Mouse (Mus musculus) R1 (cell line): ENCODE data around the gene Arhgap21.
"Not testable (repeated sequence)": the region's sequence is repeated elsewhere in the genome, so short reads cannot be mapped to it uniquely, and the experiment has no call there.

Experiments
- DNase-seq: peaks from one replicate; pipeline ENCODE4 v3.0.0-alpha.2; 2018; ENCODE audit warnings: low read depth, low spot score

Gene Arhgap21

DNA sequence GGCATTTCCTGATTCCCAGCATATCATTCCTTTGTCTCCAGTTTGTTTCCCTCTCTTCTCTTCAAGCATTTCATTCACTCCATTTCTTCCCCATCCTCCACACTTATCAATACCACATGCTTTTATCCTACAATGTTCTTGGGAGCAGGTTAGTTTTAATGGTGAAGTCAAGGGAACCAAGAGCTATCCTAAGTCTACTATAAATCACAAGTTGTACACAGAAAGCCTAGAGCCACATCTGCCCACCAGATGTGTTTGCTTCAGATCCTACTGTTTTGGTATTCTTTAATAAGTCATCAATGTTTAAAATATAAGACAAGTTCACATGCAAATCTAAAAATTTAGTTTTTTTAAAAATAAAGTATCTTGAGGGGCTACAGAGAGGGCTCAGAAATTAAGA is 27.6 kb downstream of the Arhgap21 start:
- DNase-seq: no peak

DNA sequence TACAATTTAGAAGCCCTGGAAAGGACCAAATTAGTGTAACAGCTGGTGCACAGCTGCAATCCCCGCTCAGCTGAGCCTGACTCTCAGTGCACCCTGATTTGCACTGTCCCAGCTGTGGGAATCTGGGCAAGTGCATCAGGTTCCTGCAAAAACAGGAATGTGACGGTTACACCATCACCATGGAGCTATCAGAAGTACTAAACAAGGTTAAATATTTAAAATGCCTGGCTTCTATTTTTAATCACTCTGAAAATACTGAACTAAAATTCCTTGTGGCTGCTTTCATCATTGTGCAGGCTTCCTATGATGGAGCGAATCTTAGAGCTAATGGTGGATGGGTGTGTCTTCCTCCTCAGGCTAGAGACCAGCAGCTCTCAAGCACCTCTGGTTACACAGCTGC is 29.3 kb downstream of the Arhgap21 start:
- DNase-seq: no peak

DNA sequence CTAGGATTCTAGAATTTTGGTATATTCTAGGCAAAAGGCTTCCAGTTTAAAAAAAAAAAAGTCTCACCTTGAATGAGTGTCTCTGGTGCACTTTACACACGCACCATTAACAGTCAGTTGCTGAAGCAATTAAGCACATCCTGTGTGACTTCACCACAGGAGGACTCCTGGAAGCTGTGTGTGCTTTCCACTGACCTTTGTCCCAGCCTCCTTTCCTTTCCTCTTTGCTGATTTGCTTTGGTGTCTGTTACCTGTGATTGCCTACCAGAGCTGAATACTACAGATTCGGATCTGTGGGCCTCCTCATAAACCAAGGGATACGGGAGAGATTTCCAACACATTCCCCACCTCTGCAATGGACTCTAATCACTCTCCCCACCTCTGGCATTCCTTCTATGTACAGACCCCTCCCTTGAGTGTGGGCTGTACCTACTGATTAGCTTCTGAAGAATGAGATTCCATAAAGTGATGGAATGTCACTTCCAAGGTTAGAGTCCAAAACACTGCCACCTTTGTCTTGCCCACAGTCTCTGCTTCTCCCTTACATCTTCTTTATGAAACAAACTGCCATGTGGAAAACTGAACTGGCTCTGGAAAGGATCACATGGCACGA is 32.0 kb downstream of the Arhgap21 start:
- peak; percentile 77 for DNase-seq

DNA sequence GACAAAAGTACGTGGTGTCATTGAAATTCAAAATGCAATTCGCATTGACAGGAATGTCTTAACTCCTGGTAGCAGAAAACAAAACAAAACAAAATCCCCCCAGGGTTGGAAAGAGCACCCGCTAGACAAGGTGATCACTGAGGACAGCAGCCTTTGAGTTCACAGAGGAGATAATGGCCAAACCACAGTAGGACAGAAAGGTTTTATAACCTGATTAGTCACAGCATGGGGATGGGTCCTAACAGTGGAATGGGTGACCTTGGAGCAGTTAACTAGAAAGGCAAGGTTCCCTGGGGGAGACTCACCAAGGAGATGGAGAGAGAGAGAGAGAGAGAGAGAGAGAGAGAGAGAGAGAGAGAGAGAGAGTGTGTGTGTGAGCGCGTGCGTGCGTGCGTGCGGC is 34.3 kb downstream of the Arhgap21 start:
- peak; percentile 90 for DNase-seq

DNA sequence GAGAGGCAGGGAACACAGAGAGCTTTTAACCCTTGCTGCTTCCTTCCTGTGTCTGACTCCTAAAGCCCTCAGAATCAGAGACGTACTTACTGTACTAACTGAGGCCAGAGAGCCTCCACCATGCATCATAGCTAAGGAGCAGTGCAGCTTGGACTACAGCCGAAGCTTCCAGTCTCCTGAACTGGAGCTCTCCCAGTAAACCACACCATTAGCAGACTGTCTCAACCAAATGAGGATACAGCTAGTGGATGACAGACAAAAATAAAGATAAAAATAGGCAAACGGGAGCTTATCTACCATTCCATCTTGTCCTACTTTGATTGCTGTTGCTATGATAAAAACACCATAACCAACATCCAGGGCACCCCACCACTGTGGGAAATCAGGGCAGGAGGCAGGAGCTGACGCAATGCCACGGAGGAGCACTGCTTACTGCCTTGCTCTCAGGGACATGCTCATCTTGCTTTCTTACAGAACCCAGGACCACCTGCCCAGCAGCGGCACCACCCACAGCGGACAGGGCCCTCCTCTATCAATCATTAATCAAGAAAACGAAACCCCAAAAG is 35.9 kb downstream of the Arhgap21 start:
- DNase-seq: no peak

DNA sequence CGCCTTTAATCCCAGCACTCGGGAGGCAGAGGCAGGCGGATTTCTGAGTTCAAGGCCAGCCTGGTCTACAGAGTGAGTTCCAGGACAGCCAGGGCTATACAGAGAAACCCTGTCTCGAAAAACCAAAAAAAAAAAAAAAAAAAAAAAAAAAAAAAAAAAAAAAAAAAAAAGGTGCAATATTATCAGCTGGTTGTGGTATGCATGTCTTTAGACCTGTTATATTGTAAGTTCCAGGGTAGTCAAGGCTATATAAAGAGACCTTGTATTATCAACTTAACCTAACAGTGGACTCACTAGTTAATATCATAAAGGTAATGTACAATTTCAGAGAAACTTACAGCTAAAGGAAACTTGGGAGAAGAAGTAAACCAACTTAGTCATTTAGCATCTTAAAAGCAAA is 36.9 kb downstream of the Arhgap21 start:
- not testable (repeated sequence) for DNase-seq

DNA sequence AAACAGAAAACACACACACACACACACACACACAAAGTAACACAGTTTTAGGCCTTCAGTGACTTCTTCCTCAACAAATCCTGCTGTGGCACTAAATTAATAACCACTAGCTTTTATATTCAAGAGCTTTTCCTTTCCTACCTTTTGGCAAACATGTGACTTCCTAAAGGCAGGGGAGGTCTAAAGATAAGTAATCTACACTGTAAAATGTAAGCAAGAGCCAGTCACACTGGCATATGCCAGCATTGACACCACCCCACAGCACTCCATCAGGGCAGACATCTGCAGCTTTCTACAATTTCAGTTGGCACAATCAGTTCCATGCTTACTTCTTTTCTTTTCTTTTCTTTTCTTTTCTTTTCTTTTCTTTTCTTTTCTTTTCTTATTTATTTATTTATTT is 40.2 kb downstream of the Arhgap21 start:
- DNase-seq: no peak

DNA sequence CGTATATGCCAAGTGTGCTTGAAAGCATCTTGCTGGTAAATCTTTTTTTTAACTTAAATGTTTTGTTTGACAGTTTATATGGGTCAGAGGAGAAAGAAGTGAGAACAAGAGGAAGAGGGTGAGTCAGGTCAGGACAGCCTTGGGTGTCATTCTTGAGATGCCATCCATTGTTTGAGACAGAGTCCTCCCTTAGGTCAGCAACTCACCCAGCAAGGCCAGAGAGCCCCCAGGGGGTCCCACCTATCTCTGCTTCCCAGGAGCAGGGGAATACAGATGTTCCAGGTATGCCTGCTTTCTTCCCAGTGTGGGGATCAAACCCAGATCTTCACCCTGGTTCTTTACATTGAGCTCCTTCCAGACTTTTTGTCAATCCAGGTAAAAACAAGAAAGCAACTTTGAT is 43.7 kb downstream of the Arhgap21 start:
- DNase-seq: peak; percentile 66

DNA sequence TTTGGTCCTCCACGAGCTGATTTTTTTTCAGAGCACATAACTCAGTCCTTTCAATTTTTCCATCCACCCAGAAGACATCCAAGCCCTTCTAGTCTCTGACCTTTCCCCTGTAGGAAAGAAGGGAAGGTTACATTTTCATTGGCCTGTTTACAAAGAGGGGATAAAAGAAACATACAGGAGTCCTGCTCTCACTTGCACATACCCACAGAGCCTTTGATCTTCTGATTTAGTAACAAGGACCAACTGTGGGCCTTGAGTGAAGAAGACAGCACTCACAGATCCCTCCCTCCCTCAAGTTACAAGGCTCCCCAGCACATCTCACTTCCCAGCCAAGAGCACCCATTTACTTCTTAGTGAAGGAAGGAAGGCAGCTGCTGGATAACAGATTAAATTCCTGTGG is 46.3 kb downstream of the Arhgap21 start:
- no peak for DNase-seq

DNA sequence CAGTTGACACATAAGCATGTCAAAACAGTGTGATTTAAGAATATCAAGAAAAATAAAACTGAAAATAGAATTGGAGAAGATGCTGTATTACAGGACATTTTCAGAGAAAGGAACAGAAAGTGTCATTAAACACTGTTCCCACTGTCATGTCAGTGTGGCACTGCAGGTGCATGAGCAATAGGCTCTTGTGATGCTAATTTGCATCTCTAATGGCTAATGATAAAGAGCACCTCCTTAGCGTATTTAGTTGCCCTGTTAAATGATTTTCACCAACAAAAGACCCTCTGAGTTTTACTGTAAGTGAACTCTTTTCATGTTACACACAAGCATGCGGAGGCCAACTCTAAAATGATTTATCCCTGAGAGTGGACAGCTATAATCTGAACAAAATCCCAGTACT is 47.1 kb downstream of the Arhgap21 start:
- no peak for DNase-seq

DNA sequence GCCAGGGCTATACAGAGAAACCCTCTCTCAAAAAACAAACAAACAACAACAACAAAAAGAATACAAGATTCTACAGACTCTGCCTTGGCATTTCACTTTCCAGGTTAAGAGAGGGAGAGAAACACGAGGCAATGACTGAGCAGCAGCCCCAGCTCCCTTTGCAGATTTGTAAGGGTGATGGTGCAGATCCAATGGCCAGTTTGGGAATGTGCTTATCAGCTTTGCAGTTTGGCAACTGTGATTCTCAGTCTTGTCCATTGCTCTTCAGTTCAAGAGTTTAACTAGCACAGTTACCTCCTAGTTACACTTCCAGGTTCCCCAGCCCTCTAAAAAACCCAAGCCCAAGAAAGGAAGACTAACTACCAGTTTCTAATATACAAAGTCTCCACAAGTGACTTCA is 47.7 kb downstream of the Arhgap21 start:
- no peak for DNase-seq

DNA sequence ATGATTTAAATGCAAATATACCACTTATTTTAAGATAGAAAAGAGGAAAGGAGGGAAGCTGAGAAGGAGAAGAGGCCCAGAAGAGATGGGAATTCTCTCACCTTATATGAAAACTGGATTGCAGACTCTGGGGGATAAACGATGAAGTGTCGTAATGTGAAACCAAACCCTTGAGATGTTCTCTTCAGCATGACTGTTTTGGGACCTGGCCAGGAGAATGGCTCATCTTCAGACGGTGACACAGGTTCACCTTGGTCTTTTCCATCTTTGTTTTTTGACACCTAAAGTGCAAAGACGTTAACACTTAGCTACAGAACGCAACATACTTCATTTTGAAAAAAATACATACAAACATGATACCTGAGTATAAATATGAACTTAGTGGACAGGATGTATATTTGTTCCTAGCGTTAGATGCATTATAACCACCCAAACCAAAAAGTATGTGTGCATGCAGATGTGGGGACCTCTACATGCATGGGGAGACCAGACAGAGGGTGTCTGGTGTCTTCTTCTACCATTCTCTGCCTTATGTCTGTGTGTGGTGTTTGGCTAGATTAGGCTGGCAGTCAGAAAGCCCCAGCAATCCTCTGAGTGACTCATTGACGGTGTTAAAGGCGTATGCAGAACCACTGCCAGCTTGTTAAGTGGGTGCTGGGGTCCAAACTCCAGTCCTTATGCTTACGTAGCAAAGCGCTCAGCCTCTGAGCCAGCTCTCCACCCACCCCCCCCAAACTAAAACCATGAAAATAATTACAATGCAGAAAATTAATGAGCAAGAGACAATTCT is 54.0 kb downstream of the Arhgap21 start:
- DNase-seq: no peak

DNA sequence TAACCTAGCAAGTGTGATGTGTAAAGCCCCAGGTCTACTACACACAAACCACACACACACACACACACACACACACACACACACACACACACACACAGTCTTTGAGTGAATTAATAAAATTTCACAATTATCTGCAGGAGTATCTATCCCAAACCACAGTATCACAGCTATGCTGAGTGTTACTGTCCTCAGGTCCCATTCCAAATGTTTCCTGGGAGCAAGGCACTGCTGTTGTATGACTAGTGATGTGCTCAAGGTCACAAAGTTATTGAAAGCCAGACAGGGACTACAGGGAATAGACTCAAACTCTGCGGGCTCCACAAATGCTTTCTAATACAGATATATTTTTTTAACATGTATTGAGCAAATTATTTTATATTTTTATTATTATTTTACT is 55.7 kb downstream of the Arhgap21 start:
- DNase-seq: no peak

DNA sequence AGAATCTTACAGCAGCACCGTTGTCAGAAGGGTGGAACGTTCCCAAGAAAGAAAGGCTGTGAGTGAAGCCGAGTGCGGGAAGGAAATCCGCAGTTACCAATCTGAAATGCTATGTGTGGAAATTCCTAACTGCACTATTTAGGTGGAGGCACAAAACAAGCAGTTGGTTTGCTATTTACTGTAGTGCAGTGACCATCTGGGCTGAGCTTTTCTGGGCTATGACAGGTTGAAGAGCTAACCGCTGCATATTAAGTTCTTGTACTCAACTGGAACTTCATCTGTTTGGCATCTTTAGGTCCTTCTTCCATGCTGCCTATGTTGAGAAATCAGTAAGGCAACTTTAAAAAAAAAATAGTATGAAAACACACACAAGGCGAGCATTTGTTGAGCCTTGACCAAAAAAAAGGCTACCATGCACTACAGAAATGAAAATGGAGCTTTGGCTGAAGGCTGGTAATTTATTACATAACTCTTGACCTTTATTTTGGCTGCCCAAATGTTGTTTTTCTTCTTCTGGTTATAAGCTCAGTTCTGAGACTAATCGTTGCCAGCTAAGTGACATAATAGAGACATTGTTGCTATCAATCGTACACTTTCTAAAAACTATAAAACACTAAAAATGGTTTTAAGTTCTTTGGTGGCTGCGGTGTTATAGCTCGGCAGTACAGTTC is 56.2 kb downstream of the Arhgap21 start:
- DNase-seq: no peak

DNA sequence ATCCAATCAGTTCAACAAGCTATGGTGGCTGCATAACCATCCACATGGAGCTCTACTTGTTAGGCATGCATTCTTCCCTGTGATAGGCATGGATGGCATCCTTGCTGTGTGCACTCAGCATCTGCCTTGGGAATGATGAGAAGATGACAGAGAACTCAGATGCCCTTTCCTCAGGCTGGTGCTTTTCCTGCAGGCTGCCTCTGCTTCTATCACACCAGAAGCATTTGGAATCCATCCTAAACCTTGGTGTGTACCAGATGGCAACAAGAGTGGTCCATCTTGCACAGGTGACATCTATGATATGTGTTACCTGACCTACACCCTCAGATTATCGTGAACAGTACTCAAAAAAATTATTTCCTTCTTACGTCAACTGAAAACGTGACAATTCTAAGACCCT is 58.2 kb downstream of the Arhgap21 start:
- DNase-seq: no peak

DNA sequence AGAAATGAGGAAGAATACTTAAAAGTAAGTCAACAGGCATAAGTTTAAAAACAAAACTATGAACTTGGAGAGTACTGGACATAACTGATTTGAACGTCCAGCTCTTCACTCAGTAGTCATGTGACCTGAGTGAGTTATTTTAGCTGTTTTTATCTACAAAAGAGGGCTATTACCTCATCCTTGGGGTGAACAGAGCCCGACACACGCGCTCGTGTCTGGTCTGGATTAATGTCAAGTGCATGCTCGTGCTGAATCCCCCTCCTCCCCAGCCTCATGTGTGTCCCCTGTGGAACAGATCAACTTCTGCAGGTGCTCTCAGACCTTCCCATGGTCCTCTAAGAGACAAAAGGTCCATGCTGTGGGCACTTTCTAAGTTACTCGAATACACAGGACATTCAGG is 59.3 kb downstream of the Arhgap21 start:
- no peak for DNase-seq

DNA sequence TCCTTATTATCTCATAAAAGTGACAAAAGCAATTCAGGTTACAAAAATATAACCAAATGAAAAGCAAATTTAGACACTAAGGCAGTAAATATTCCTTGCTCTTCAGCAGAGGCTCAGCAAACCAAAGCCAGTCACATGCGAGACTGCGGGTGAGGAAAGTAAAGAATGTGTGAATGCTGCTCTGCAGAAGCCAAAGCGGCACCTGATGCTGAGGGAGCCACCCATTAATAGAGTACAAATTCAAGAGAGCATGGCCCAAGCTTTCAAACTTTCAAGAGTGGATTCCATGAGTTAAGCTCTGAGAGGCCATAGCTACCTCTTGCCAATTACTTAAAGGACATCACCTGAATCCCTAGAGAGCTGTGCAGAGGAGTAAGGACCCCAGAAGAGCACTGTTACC is 61.4 kb downstream of the Arhgap21 start:
- no peak for DNase-seq

DNA sequence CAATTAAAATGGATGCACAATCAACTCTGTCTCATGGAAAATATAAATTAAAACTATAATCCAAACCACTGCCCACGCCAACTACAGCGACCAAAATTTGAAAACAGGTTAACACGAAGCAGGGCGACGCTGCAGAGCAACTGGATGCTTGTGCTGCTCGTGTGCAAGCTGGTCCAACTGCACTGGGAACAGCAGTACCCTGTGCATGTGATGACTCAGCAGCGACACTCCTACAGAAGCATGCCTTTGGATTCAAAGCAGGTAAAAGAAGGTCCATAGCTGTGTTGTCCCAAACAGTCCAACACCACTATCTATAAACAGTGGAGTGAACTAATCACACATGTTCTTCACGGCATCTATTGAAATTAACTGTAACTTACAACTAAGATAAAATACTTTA is 63.3 kb downstream of the Arhgap21 start:
- peak; percentile 21 for DNase-seq

DNA sequence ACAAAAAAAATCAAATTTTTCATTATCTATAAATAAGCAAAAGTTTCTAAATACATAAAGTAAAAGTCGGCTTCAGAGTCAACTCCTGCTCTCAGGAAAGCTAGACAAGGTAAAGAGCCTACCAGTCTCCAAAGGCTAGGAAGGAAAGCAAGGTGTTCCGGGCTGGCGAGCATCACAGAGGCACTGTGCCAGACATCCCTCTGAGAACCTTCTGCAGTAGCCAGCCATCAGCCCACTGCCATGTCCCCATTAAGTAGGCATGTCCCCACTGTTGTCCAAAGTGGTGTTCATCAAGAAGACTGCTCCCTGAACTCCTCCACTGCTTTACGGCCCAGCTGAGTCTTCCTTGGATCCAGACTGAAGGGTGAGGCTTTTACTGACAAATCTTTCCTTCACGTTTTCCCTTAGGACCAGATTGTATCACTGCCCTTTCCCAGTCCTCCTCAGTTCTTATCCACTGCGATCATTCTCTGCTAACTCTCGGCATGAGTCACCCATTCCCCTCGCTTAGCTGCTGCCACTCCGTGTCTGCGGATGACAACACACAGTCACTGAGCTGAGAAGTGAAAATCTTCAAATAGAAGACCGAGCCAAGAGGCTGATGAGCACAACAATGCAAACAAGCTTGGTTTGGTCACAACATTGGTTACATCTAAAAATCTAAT is 65.6 kb downstream of the Arhgap21 start:
- DNase-seq: no peak

DNA sequence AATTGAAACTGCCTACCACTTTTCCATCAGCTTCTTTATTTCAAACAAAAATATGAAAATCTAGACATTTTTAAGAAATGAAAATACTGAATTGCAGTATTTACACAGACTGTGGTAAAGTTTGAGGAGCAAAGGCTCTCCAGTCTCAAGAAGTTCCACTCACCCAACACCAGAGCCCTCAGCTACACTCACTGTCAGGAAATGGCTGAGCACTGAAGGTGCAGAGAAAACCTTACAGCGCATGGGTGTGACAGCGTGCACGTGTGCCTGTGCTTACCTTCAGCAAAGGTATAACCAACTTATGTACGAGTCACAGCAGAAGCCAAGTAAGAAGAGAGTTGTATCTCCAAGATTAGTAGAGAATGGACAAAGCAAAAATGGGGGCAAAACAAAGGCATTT is 66.8 kb downstream of the Arhgap21 start:
- no peak for DNase-seq

DNA sequence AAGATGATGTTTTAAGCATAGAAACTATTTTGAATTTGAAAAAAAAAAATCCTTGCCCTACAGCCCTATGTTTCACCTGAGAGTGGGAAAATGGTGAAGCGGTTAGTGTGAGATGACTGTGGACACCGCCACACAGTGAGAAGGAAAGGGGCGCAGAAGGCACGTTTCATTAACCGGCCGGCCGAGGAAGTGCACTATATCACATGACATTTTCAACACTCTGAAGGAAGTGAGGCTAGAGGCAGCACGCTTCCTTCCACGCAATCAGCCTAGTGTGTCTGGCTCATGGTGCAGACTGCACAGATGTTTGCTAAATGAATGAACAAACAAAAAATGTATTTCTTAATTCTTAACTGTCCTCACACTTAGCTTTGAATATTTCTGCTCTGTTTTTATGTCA is 69.4 kb downstream of the Arhgap21 start:
- DNase-seq: peak; percentile 37

DNA sequence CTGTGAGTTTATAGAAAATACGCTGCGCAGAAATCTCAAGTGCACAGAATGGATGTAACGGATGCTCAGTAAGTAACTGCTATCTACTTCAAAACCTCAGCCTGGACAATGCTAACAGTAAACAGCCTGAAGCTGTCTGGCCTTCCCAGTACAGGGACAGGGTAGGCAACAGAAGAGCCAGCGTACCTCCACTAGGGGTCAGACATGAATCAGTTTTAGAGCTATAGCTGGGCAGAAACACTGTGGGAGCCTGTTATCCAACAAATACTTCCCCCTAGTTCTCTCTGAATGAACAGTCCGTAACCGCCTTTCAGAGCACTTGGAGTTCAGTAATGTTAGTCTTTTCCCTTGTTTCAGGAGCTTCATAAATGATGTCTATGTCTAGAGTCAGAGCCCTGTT is 70.0 kb downstream of the Arhgap21 start:
- DNase-seq: peak; percentile 84
